Mouse (Mus musculus) testis, adult 2 months (tissue): ENCODE measurements at regions not wholly inside any gene's neighbourhood (a gene's known extent, or its start where the extent isn't known, plus 50 kb on each side); places are given as distances from the start of the nearest gene placed in this dataset.

Experiments
- CTCF ChIP-seq: fragments of 200-500 bp; IDR thresholded peaks from 2 replicates; pipeline ENCODE4 v1.5.1; 2012; ENCODE audit warnings: low read depth, mild to moderate bottlenecking, inconsistent platforms, low read length, moderate library complexity; ENCODE audit not compliant: control insufficient read depth, insufficient read depth, insufficient replicate concordance
- POLR2A ChIP-seq: fragments of 200-500 bp; IDR thresholded peaks from 2 replicates; pipeline ENCODE4 v1.6.1; 2012; ENCODE audit warnings: low read depth, mild to moderate bottlenecking, inconsistent platforms, low read length, moderate library complexity; ENCODE audit not compliant: control insufficient read depth

- TF ChIP-seq CTCF (no peak), POLR2A (no peak)
Observed at GRCm38 (mm10) chr16:95804199-95804598, 102.3 kb downstream of the Ets2 start.
